Mouse (Mus musculus): Measurements from ENCODE around the gene Gm21921. TPM values are rescaled to one million over a fixed set of nuclear protein-coding genes. Genes with fewer than 3 reads are reported as not detected.
"Not testable (repeated sequence)": the region's sequence is repeated elsewhere in the genome, so short reads cannot be mapped to it uniquely, and the experiment has no call there.

Gm21921 gene
- not detected for total RNA-seq (2022)

- not testable (repeated sequence) for DNase-seq (ENCODE audit: low spot score in 2 of 2)
Measured at GRCm38 (mm10) chrY:24796143-24796542, at the start of gene Gm21921. Gene Gm21921, minus strand, starts transcription at chrY:24796243.
